Mouse (Mus musculus): ENCODE measurements at regions not wholly inside any gene's neighbourhood (a gene's known extent, or its start where the extent isn't known, plus 50 kb on each side); places are given as distances from the start of the nearest gene placed in this dataset.
"Not testable (repeated sequence)": the region's sequence is repeated elsewhere in the genome, so short reads cannot be mapped to it uniquely, and the experiment has no call there.

GRCm38 (mm10) chr10:99320797-99321196 is 57.8 kb downstream of the Dusp6 start:
- Histone ChIP-seq H3K4me1 (replicated peaks) (no peaks in the 10 kb centered on the region), H3K27ac (no peak overlapping the region), H3K36me3 (no peaks in the 10 kb centered on the region), H3K4me2 (replicated peaks) (no peak overlapping the region), H3K27me3 (replicated peaks) (no peaks in the 10 kb centered on the region), H3K4me3 (replicated peaks) (no peak overlapping the region), H3K9me3 (no peaks in the 10 kb centered on the region), H3K9ac (no peak overlapping the region)
- WGBS = 51% methylated on average over 8 of the region's 8 CpGs
- no peak for ATAC-seq

- H3K9me3 ChIP-seq = no peaks in the 10 kb centered on the region
- no peaks in the 10 kb centered on the region for H3K4me1 ChIP-seq (replicated peaks)
- H3K4me2 ChIP-seq (replicated peaks) = no peak overlapping the region
- no peak overlapping the region for H3K9ac ChIP-seq
- WGBS = 75% methylated on average over 8 of the region's 8 CpGs
- H3K4me3 ChIP-seq (replicated peaks) = no peak overlapping the region
- no peak overlapping the region for H3K27ac ChIP-seq
- no peak for ATAC-seq
- H3K27me3 ChIP-seq (replicated peaks) = no peaks in the 10 kb centered on the region
- H3K36me3 ChIP-seq = no peaks in the 10 kb centered on the region
Measured at GRCm38 (mm10) chr10:99323358-99323757, 60.3 kb downstream of the Dusp6 start.

GRCm38 (mm10) chr10:99327501-99327900 is 64.5 kb downstream of the Dusp6 start:
- H3K9me3 ChIP-seq = no peaks in the 10 kb centered on the region
- no peak overlapping the region for H3K4me2 ChIP-seq (replicated peaks)
- H3K4me1 ChIP-seq (replicated peaks) = no peaks in the 10 kb centered on the region
- ATAC-seq = no peak
- 93% methylated on average over 2 of the region's 2 CpGs for WGBS
- no peaks in the 10 kb centered on the region for H3K27me3 ChIP-seq (replicated peaks)
- H3K27ac ChIP-seq = no peak overlapping the region
- H3K36me3 ChIP-seq = no peaks in the 10 kb centered on the region
- no peak overlapping the region for H3K4me3 ChIP-seq (replicated peaks)
- H3K9ac ChIP-seq = no peak overlapping the region

- Histone ChIP-seq H3K4me2 (replicated peaks) (no peak overlapping the region), H3K27me3 (replicated peaks) (no peaks in the 10 kb centered on the region), H3K36me3 (no peaks in the 10 kb centered on the region), H3K4me1 (replicated peaks) (no peaks in the 10 kb centered on the region), H3K9me3 (no peaks in the 10 kb centered on the region), H3K27ac (no peak overlapping the region), H3K4me3 (replicated peaks) (no peak overlapping the region), H3K9ac (no peak overlapping the region)
- WGBS = 90% methylated on average over 8 of the region's 8 CpGs
- ATAC-seq = no peak
Measured at GRCm38 (mm10) chr10:99328568-99328967, 65.5 kb downstream of the Dusp6 start.

GRCm38 (mm10) chr10:99329469-99329868 is 66.4 kb downstream of the Dusp6 start:
- 87% methylated on average over 6 of the region's 6 CpGs for WGBS
- H3K4me2 ChIP-seq (replicated peaks) = no peak overlapping the region

GRCm38 (mm10) chr10:99330519-99330918 is 67.5 kb downstream of the Dusp6 start:
- H3K4me2 ChIP-seq (replicated peaks) = no peak overlapping the region
- no peaks in the 10 kb centered on the region for H3K36me3 ChIP-seq
- H3K9ac ChIP-seq = no peak overlapping the region
- H3K27ac ChIP-seq = no peak overlapping the region
- no peaks in the 10 kb centered on the region for H3K9me3 ChIP-seq
- no peaks in the 10 kb centered on the region for H3K4me1 ChIP-seq (replicated peaks)
- no peak overlapping the region for H3K4me3 ChIP-seq (replicated peaks)
- no peak for ATAC-seq
- 62% methylated on average over 7 of the region's 7 CpGs for WGBS
- H3K27me3 ChIP-seq (replicated peaks) = no peaks in the 10 kb centered on the region

More at GRCm38 (mm10) chr10:99329469-99329868, 66.4 kb downstream of the Dusp6 start:
- Histone ChIP-seq H3K4me1 (replicated peaks) (no peaks in the 10 kb centered on the region), H3K9me3 (no peaks in the 10 kb centered on the region), H3K9ac (no peak overlapping the region), H3K27me3 (replicated peaks) (no peaks in the 10 kb centered on the region), H3K36me3 (no peaks in the 10 kb centered on the region), H3K27ac (no peak overlapping the region), H3K4me3 (replicated peaks) (no peak overlapping the region)
- no peak for ATAC-seq

- WGBS = 84% methylated on average over 12 of the region's 12 CpGs
- Histone ChIP-seq H3K27me3 (replicated peaks) (no peaks in the 10 kb centered on the region), H3K27ac (no peak overlapping the region), H3K9me3 (no peaks in the 10 kb centered on the region), H3K4me3 (replicated peaks) (no peak overlapping the region), H3K4me2 (replicated peaks) (no peak overlapping the region), H3K4me1 (replicated peaks) (no peaks in the 10 kb centered on the region), H3K9ac (no peak overlapping the region), H3K36me3 (no peaks in the 10 kb centered on the region)
- ATAC-seq = no peak
Measured at GRCm38 (mm10) chr10:99331876-99332275, 68.8 kb downstream of the Dusp6 start.

GRCm38 (mm10) chr10:99333831-99334230 is 70.8 kb downstream of the Dusp6 start:
- H3K9ac ChIP-seq = no peak overlapping the region
- H3K9me3 ChIP-seq = no peaks in the 10 kb centered on the region
- no peak overlapping the region for H3K27ac ChIP-seq
- H3K27me3 ChIP-seq (replicated peaks) = no peaks in the 10 kb centered on the region
- H3K4me2 ChIP-seq (replicated peaks) = no peak overlapping the region
- no peaks in the 10 kb centered on the region for H3K36me3 ChIP-seq
- no peak overlapping the region for H3K4me3 ChIP-seq (replicated peaks)
- no peaks in the 10 kb centered on the region for H3K4me1 ChIP-seq (replicated peaks)
- no peak for ATAC-seq
- 74% methylated on average over 5 of the region's 5 CpGs for WGBS

GRCm38 (mm10) chr10:99336091-99336490 is 73.1 kb downstream of the Dusp6 start:
- Histone ChIP-seq H3K9me3 (no peaks in the 10 kb centered on the region), H3K4me3 (replicated peaks) (no peak overlapping the region), H3K36me3 (no peaks in the 10 kb centered on the region), H3K9ac (no peak overlapping the region), H3K4me1 (replicated peaks) (no peaks in the 10 kb centered on the region), H3K27me3 (replicated peaks) (no peaks in the 10 kb centered on the region), H3K27ac (no peak overlapping the region), H3K4me2 (replicated peaks) (no peak overlapping the region)
- ATAC-seq = no peak
- WGBS = 76% methylated on average over 4 of the region's 4 CpGs

- ATAC-seq = not testable (repeated sequence)
- 94% methylated on average over 8 of the region's 11 CpGs for WGBS
Measured at GRCm38 (mm10) chr10:99338790-99339189, 75.8 kb downstream of the Dusp6 start.

GRCm38 (mm10) chr10:99339291-99339912 is 76.4 kb downstream of the Dusp6 start:
- not testable (repeated sequence) for H3K27ac ChIP-seq; H3K4me2 ChIP-seq (replicated peaks); H3K4me1 ChIP-seq (replicated peaks); H3K36me3 ChIP-seq; H3K27me3 ChIP-seq (replicated peaks); H3K4me3 ChIP-seq (replicated peaks); ATAC-seq; H3K9me3 ChIP-seq; H3K9ac ChIP-seq
- 97% methylated on average over 14 of the region's 19 CpGs for WGBS

More at GRCm38 (mm10) chr10:99338790-99339189, 75.8 kb downstream of the Dusp6 start:
- not testable (repeated sequence) for H3K9me3 ChIP-seq; H3K4me2 ChIP-seq (replicated peaks); H3K9ac ChIP-seq; H3K4me1 ChIP-seq (replicated peaks); H3K36me3 ChIP-seq; H3K27ac ChIP-seq; H3K27me3 ChIP-seq (replicated peaks); H3K4me3 ChIP-seq (replicated peaks)

GRCm38 (mm10) chr10:99340057-99340456 is 77.0 kb downstream of the Dusp6 start:
- H3K36me3 ChIP-seq; H3K27ac ChIP-seq; ATAC-seq; H3K4me2 ChIP-seq (replicated peaks); H3K9me3 ChIP-seq; H3K9ac ChIP-seq; H3K4me3 ChIP-seq (replicated peaks); H3K4me1 ChIP-seq (replicated peaks); H3K27me3 ChIP-seq (replicated peaks): not testable (repeated sequence)
- WGBS = 97% methylated on average over 8 of the region's 25 CpGs

GRCm38 (mm10) chr10:99349125-99349716 is 86.2 kb downstream of the Dusp6 start:
- no peaks in the 10 kb centered on the region for H3K27me3 ChIP-seq (replicated peaks)
- 73% methylated on average over 3 of the region's 3 CpGs for WGBS
- H3K36me3 ChIP-seq = no peaks in the 10 kb centered on the region
- ATAC-seq = no peak
- H3K4me1 ChIP-seq (replicated peaks) = no peaks in the 10 kb centered on the region
- no peak overlapping the region for H3K27ac ChIP-seq
- H3K9me3 ChIP-seq = no peaks in the 10 kb centered on the region
- H3K4me2 ChIP-seq (replicated peaks) = no peak overlapping the region
- H3K4me3 ChIP-seq (replicated peaks) = no peak overlapping the region
- H3K9ac ChIP-seq = no peak overlapping the region

Measured in intestine, embryonic 15.5 days (tissue).